Mouse (Mus musculus): ENCODE data around the gene Rassf2. TPM values are rescaled to one million over a fixed set of nuclear protein-coding genes. Genes with fewer than 3 reads are reported as not detected.

Rassf2 gene
- total and polyA plus RNA-seq, 2 experiments from 2014 or later = 19.0 to 39.8 TPM

DNA sequence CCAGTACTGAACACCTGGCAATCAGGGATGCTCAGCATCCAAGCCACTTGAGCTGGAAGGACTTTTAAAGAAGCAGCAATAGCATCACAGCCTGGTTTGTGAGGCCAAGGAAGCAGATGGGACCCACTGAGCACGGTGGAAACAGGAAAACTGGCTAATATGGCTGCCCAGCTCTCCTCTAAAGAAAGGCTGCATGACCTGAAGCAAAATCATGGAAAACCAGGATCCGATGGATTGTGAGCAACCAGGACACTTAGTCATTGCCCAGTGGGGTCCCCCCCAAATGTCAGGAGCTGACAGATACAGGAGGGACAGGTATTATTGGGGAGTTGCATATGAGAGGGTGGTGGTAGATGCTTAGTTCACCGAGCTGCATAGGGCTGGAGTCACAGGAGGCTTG is 81.9 kb downstream of the Rassf2 start:
- TF ChIP-seq CTCF (IDR thresholded peaks at IDR 0.05; ENCODE audit: low read depth) = no peak
- WGBS = 82% methylated on average over 3 of the region's 3 CpGs
- ATAC-seq (no peak), DNase-seq (ENCODE audit: low spot score) (no peak)
- Histone ChIP-seq H3K27me3 (ENCODE audit: insufficient read depth, low read length) (no peaks in the 10 kb centered on the region), H3K36me3 (ENCODE audit: insufficient read depth, low read length) (no peaks in the 10 kb centered on the region), H3K27ac (no peak overlapping the region), H3K4me3 (ENCODE audit: low read length) (no peak overlapping the region), H3K9ac (replicated peaks; ENCODE audit: low read length) (no peak overlapping the region), H3K4me2 (ENCODE audit: low read depth, low read length) (no peak overlapping the region), H3K4me1 (ENCODE audit: insufficient read depth, low read length) (peaks cover 4% of the 10 kb centered on the region; the same call in 1 of the 2 replicates), H3K9me3 (ENCODE audit: low read length) (no peaks in the 10 kb centered on the region)

DNA sequence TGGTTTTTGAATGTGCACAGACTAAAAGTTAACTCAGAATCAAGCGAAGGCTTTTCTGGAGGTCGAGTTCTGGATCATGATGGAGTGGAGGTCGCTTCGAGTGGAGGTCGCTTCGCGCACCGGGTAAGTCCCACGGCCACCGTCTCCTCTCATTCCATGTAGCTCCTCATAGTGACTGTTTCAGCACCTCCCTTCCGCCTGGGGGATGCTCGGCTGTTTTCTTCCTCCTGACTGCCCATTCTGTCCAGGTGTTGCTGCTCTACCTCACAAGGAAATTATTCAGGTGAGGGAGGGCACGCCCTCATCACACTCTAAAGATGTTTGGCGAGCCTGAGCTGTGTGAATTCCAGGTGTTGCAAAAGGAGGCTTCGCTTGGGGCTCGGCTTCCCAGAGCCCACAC is 83.7 kb downstream of the Rassf2 start:
- Histone ChIP-seq H3K4me3 (ENCODE audit: low read length) (no peak overlapping the region), H3K4me2 (ENCODE audit: low read depth, low read length) (no peak overlapping the region), H3K4me1 (ENCODE audit: insufficient read depth, low read length) (no peaks in the 10 kb centered on the region), H3K27me3 (ENCODE audit: insufficient read depth, low read length) (no peaks in the 10 kb centered on the region), H3K36me3 (ENCODE audit: insufficient read depth, low read length) (no peaks in the 10 kb centered on the region), H3K27ac (no peak overlapping the region), H3K9me3 (ENCODE audit: low read length) (no peaks in the 10 kb centered on the region), H3K9ac (replicated peaks; ENCODE audit: low read length) (no peak overlapping the region)
- 94% methylated on average over 16 of the region's 16 CpGs for WGBS
- no peak for TF ChIP-seq CTCF (IDR thresholded peaks at IDR 0.05; ENCODE audit: low read depth)
- DNase-seq (ENCODE audit: low spot score) (no peak), ATAC-seq (no peak)

DNA sequence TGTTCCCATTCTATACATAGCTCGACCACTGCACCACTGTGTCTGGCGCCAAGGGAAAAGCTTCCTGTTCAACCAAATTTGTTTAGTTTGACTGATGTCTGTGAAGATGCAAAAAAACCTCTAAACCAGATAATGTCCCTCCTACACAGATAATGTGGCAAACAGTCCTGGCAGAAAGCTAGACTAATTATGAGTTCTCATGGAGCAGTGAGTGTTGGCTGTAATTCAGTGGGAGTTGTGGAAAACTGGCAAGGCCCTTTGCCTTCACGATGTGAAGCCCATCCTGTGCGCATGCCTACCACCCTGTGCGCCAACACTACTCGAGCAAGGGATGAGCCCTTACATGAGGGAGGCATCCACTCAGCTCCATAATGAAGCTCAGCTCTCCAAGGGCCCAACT is 84.3 kb downstream of the Rassf2 start:
- Histone ChIP-seq H3K4me3 (ENCODE audit: low read length) (no peak overlapping the region), H3K4me1 (ENCODE audit: insufficient read depth, low read length) (no peaks in the 10 kb centered on the region), H3K36me3 (ENCODE audit: insufficient read depth, low read length) (no peaks in the 10 kb centered on the region), H3K9me3 (ENCODE audit: low read length) (no peaks in the 10 kb centered on the region), H3K9ac (replicated peaks; ENCODE audit: low read length) (no peak overlapping the region), H3K27ac (no peak overlapping the region), H3K4me2 (ENCODE audit: low read depth, low read length) (no peak overlapping the region), H3K27me3 (ENCODE audit: insufficient read depth, low read length) (no peaks in the 10 kb centered on the region)
- ATAC-seq (no peak), DNase-seq (ENCODE audit: low spot score) (no peak)
- 84% methylated on average over 6 of the region's 6 CpGs for WGBS
- TF ChIP-seq CTCF (IDR thresholded peaks at IDR 0.05; ENCODE audit: low read depth) = no peak

GRCm38 (mm10) chr2:131945225-131945624 is 84.8 kb downstream of the Rassf2 start:
- no peak overlapping the region for H3K4me2 ChIP-seq (ENCODE audit: low read depth, low read length)
- H3K27me3 ChIP-seq (ENCODE audit: insufficient read depth, low read length) = no peaks in the 10 kb centered on the region
- no peak overlapping the region for H3K27ac ChIP-seq
- no peaks in the 10 kb centered on the region for H3K9me3 ChIP-seq (ENCODE audit: low read length)
- H3K4me3 ChIP-seq (ENCODE audit: low read length) = no peak overlapping the region
- WGBS = 87% methylated on average over 8 of the region's 8 CpGs
- no peaks in the 10 kb centered on the region for H3K36me3 ChIP-seq (ENCODE audit: insufficient read depth, low read length)
- no peak for TF ChIP-seq CTCF (IDR thresholded peaks at IDR 0.05; ENCODE audit: low read depth)
- H3K4me1 ChIP-seq (ENCODE audit: insufficient read depth, low read length) = no peaks in the 10 kb centered on the region
- DNase-seq (ENCODE audit: low spot score) = no peak
- H3K9ac ChIP-seq (replicated peaks; ENCODE audit: low read length) = no peak overlapping the region
- no peak for ATAC-seq

DNA sequence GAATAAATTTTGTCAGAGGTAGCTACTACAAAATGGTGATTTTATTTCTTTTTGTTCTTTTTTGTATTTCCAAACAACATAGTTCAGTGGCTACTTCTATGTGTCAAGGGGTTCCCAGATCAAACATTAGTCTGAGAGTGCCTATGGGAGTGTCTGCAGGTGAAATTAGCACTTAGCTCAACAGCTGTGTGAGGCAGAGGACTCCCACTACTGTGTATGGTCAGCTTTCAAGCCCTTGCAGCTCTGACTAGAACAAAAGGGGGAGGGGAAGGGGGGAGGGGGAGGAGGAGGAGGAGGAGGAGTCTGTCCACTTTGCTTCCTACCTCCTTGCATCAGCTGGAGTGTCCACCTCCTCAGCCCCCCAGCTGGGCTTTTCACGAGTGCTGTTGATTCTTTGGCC is 85.7 kb downstream of the Rassf2 start:
- no peak for TF ChIP-seq CTCF (IDR thresholded peaks at IDR 0.05; ENCODE audit: low read depth)
- H3K36me3 ChIP-seq (ENCODE audit: insufficient read depth, low read length) = no peaks in the 10 kb centered on the region
- H3K4me2 ChIP-seq (ENCODE audit: low read depth, low read length) = no peak overlapping the region
- WGBS = 21% methylated on average over 1 of the region's 1 CpGs
- H3K9me3 ChIP-seq (ENCODE audit: low read length) = no peaks in the 10 kb centered on the region
- no peak overlapping the region for H3K4me3 ChIP-seq (ENCODE audit: low read length)
- no peak overlapping the region for H3K27ac ChIP-seq
- no peak for ATAC-seq
- no peak overlapping the region for H3K9ac ChIP-seq (replicated peaks; ENCODE audit: low read length)
- DNase-seq (ENCODE audit: low spot score) = no peak
- no peaks in the 10 kb centered on the region for H3K27me3 ChIP-seq (ENCODE audit: insufficient read depth, low read length)
- H3K4me1 ChIP-seq (ENCODE audit: insufficient read depth, low read length) = no peaks in the 10 kb centered on the region

GRCm38 (mm10) chr2:131941501-131941900 is 88.6 kb downstream of the Rassf2 start:
- 78% methylated on average over 6 of the region's 6 CpGs for WGBS
- no peaks in the 10 kb centered on the region for H3K9me3 ChIP-seq (ENCODE audit: low read length)
- no peaks in the 10 kb centered on the region for H3K4me1 ChIP-seq (ENCODE audit: insufficient read depth, low read length)
- no peak overlapping the region for H3K4me2 ChIP-seq (ENCODE audit: low read depth, low read length)
- TF ChIP-seq CTCF (IDR thresholded peaks at IDR 0.05; ENCODE audit: low read depth) = no peak
- DNase-seq (ENCODE audit: low spot score) (no peak), ATAC-seq (no peak)
- no peaks in the 10 kb centered on the region for H3K27me3 ChIP-seq (ENCODE audit: insufficient read depth, low read length)
- no peak overlapping the region for H3K4me3 ChIP-seq (ENCODE audit: low read length)
- H3K27ac ChIP-seq = no peak overlapping the region
- no peak overlapping the region for H3K9ac ChIP-seq (replicated peaks; ENCODE audit: low read length)
- H3K36me3 ChIP-seq (ENCODE audit: insufficient read depth, low read length) = peaks cover 9% of the 10 kb centered on the region; the same call in 1 of the 2 replicates

DNA sequence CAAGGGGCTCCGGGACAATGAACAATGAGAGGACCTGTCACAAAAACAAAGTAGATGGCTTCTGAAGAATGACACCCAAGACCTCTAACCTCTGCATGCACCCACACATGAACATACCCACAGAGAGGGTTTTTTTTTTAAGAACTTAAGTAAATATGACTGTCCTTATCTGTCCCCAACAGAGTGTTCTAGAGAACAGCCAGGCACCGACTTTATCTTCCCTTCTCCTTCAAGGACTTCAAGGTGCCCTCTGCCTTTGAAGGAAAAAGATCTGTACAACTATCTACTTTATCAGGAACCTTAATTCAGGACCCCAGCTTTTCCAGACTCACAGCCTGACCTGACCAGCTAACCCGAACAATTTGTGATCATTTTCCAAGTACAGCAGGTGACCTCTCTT is 89.6 kb downstream of the Rassf2 start:
- Histone ChIP-seq H3K27ac (no peak overlapping the region), H3K4me1 (ENCODE audit: insufficient read depth, low read length) (no peaks in the 10 kb centered on the region), H3K4me3 (ENCODE audit: low read length) (no peak overlapping the region), H3K36me3 (ENCODE audit: insufficient read depth, low read length) (peaks cover 12% of the 10 kb centered on the region; the same call in 1 of the 2 replicates), H3K9ac (replicated peaks; ENCODE audit: low read length) (no peak overlapping the region), H3K27me3 (ENCODE audit: insufficient read depth, low read length) (no peaks in the 10 kb centered on the region), H3K9me3 (ENCODE audit: low read length) (no peaks in the 10 kb centered on the region), H3K4me2 (ENCODE audit: low read depth, low read length) (no peak overlapping the region)
- WGBS = 80% methylated on average over 3 of the region's 3 CpGs
- no peak for TF ChIP-seq CTCF (IDR thresholded peaks at IDR 0.05; ENCODE audit: low read depth)
- DNase-seq (ENCODE audit: low spot score) (no peak), ATAC-seq (no peak)

Other genes starting within 250 kb of the Rassf2 start
- not detected in 2 replicates for gene Erv3, start 170.5 kb downstream of the Rassf2 start, total RNA-seq (2014; rRNA removed)
- gene Erv3, start 170.5 kb downstream of the Rassf2 start, polyA plus RNA-seq (2015; fragmentation: Nextera tagmentation; extraction: Ambion mirVana) = 0.04 TPM in 1 of 2 replicates, not detected in the other
- 203 and 212 TPM in 2 replicates for gene Prnp, start 120.3 kb downstream of the Rassf2 start, total RNA-seq (2014; rRNA removed)
- 227 and 234 TPM in 2 replicates for gene Prnp, start 120.3 kb downstream of the Rassf2 start, polyA plus RNA-seq (2015; fragmentation: Nextera tagmentation; extraction: Ambion mirVana)
- gene Prn, start 120.3 kb downstream of the Rassf2 start, total RNA-seq (2014; rRNA removed) = not detected in 2 replicates
- gene Prn, start 120.3 kb downstream of the Rassf2 start, polyA plus RNA-seq (2015; fragmentation: Nextera tagmentation; extraction: Ambion mirVana) = 0.25 and 0.26 TPM in 2 replicates
- 4.4 and 5.6 TPM in 2 replicates for gene Prnd, start 79.4 kb downstream of the Rassf2 start, total RNA-seq (2014; rRNA removed)
- 6.4 and 7.2 TPM in 2 replicates for gene Prnd, start 79.4 kb downstream of the Rassf2 start, polyA plus RNA-seq (2015; fragmentation: Nextera tagmentation; extraction: Ambion mirVana)
- gene Slc23a2, start 114.8 kb upstream of the Rassf2 start, total RNA-seq (2014; rRNA removed) = 62.6 and 83.1 TPM in 2 replicates
- 43.0 and 49.4 TPM in 2 replicates for gene Slc23a2, start 114.8 kb upstream of the Rassf2 start, polyA plus RNA-seq (2015; fragmentation: Nextera tagmentation; extraction: Ambion mirVana)
- gene Tmem230, start 217.5 kb upstream of the Rassf2 start, total RNA-seq (2014; rRNA removed) = 39.1 and 44.3 TPM in 2 replicates
- 43.3 and 43.8 TPM in 2 replicates for gene Tmem230, start 217.5 kb upstream of the Rassf2 start, polyA plus RNA-seq (2015; fragmentation: Nextera tagmentation; extraction: Ambion mirVana)
- 140 and 174 TPM in 2 replicates for gene Pcna, start 223.1 kb upstream of the Rassf2 start, total RNA-seq (2014; rRNA removed)
- 130 and 131 TPM in 2 replicates for gene Pcna, start 223.1 kb upstream of the Rassf2 start, polyA plus RNA-seq (2015; fragmentation: Nextera tagmentation; extraction: Ambion mirVana)
- gene Cds2, start 232.9 kb upstream of the Rassf2 start, total RNA-seq (2014; rRNA removed) = 134 and 143 TPM in 2 replicates
- 38.7 and 39.2 TPM in 2 replicates for gene Cds2, start 232.9 kb upstream of the Rassf2 start, polyA plus RNA-seq (2015; fragmentation: Nextera tagmentation; extraction: Ambion mirVana)

Measured in hindbrain, postnatal 0 days (tissue).